Mouse (Mus musculus) kidney, adult 2 months (tissue): ENCODE measurements at regions not wholly inside any gene's neighbourhood (a gene's known extent, or its start where the extent isn't known, plus 50 kb on each side); places are given as distances from the start of the nearest gene placed in this dataset.

Experiments used
- CTCF ChIP-seq: fragments of 200-500 bp; conservative IDR thresholded peaks from 2 replicates; pipeline ENCODE4 v1.5.1; 2011; ENCODE audit warnings: low read depth, mild to moderate bottlenecking, control low read depth, low read length, moderate library complexity, mixed read lengths; ENCODE audit not compliant: insufficient read depth, insufficient read length
- POLR2A ChIP-seq: fragments of 200-500 bp; IDR thresholded peaks from one replicate; pipeline ENCODE4 v1.6.1; 2011; ENCODE audit warnings: low read depth, low read length, control low read depth

DNA sequence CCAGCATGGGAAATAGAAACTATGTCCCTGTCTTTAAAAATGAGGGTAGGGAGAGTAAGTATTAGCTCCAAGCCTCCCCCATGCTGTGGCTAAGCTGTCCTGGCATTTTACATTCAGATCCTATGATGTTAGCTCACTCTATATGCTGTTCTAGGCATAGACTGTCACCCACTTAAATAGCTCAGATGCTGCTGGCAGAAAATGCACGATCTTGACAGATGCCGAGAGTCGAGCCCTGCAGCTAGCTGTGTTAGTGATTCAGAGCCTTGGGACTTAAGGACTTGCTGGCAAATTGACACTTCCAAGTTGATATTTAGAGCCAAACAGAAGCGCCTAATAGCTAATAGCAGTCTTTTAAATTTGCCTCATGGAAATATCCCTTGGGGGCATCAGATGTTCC, 399.9 kb downstream of the Tmem132b start:
- no peak for TF ChIP-seq POLR2A
- no peak for TF ChIP-seq CTCF
